Mouse (Mus musculus): ENCODE data around the gene Ankrd39. TPM values are rescaled to one million over a fixed set of nuclear protein-coding genes. Genes with fewer than 3 reads are reported as not detected.
A peak's percentile ranks its signal among the peaks of the same experiment; 100 is the strongest.

Ankrd39 gene
- polyA plus RNA-seq (2015; fragmentation: Nextera tagmentation; extraction: Ambion mirVana): 23.3 and 26.2 TPM in 2 replicates

- no peaks in the 10 kb centered on the region for H3K9me3 ChIP-seq (ENCODE audit: control insufficient read depth, low read length)
- no peaks in the 10 kb centered on the region for H3K27me3 ChIP-seq (ENCODE audit: control insufficient read depth, insufficient read depth, low read depth, low read length)
- H3K4me3 ChIP-seq (ENCODE audit: low read length): peak within 1 kb of the TSS; percentile 83
- H3K9ac ChIP-seq (ENCODE audit: low read length): peak within 1 kb of the TSS; percentile 85
- under 1% methylated on average over 43 of the region's 43 CpGs for WGBS
- peaks cover 29% of the 10 kb centered on the region for H3K36me3 ChIP-seq (ENCODE audit: control insufficient read depth, insufficient read depth, low read length)
- peak; percentile 97 for ATAC-seq (ENCODE audit: low read depth)
- H3K4me1 ChIP-seq (replicated peaks; ENCODE audit: control insufficient read depth, insufficient read depth, low read length): peaks cover 28% of the 10 kb centered on the region
- H3K27ac ChIP-seq (ENCODE audit: low read length): peak within 1 kb of the TSS; percentile 75
- H3K4me2 ChIP-seq (ENCODE audit: low read depth, low read length): peak within 1 kb of the TSS; percentile 67
Measured at GRCm38 (mm10) chr1:36546888-36547471, at the start of gene Ankrd39. Gene Ankrd39, minus strand, starts transcription at chr1:36547445.

- Histone ChIP-seq H3K9me3 (ENCODE audit: control insufficient read depth, low read length) (no peaks in the 10 kb centered on the region), H3K4me2 (ENCODE audit: low read depth, low read length) (peak overlapping the region; percentile 6; the same call in 1 of the 2 replicates), H3K36me3 (ENCODE audit: control insufficient read depth, insufficient read depth, low read length) (no peaks in the 10 kb centered on the region), H3K4me3 (ENCODE audit: low read length) (no peak overlapping the region), H3K27ac (ENCODE audit: low read length) (peak overlapping the region; percentile 79), H3K4me1 (replicated peaks; ENCODE audit: control insufficient read depth, insufficient read depth, low read length) (peaks cover 29% of the 10 kb centered on the region), H3K9ac (ENCODE audit: low read length) (0 out of 2 replicates have a peak overlapping the region, but pooled peaks have one; percentile 2), H3K27me3 (ENCODE audit: control insufficient read depth, insufficient read depth, low read depth, low read length) (no peaks in the 10 kb centered on the region)
- ATAC-seq (ENCODE audit: low read depth): peak; percentile 88
- WGBS: 32% methylated on average over 4 of the region's 4 CpGs
Measured at GRCm38 (mm10) chr1:36596114-36596513, 48.9 kb upstream of the Ankrd39 start.

DNA sequence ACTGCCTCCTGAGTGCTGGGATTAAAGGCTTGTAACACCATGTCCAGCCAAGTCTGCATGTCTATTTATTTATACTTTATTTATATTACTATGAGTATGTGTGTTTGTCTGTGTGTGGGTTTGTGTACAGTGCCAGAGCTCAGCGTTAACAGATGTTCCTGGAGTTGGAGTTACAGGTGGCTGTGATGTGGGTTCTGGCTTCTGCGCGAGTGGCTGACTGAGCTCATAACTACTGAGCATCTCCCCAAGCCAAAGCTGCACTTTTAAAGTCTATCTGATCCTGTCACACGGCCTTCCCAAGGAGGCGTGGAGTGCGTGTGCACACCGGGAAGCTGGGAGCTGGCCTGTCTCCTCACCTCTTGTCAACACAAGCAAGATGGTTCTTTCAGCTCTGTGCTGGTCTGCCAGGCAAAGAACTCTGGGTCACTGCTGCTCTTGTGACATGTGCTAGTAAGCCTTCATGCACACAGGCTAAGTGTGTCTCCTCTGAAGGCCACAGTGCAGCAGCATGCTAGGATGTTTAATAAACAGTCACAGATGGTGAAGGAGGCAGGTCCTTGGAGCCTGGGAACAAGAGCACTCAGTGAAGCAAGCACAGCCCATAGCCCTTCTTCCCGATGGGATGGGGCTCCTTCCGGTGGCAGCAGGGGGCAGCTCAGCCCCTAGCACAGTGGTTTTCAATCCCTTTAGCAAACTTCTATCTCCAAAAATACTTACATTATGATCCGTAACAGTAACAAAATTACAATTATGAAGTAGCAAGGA lies 48.1 kb upstream of the Ankrd39 start:
- Histone ChIP-seq H3K4me3 (ENCODE audit: low read length) (no peak overlapping the region), H3K9ac (ENCODE audit: low read length) (no peak overlapping the region), H3K36me3 (ENCODE audit: control insufficient read depth, insufficient read depth, low read length) (no peaks in the 10 kb centered on the region), H3K27me3 (ENCODE audit: control insufficient read depth, insufficient read depth, low read depth, low read length) (no peaks in the 10 kb centered on the region), H3K4me2 (ENCODE audit: low read depth, low read length) (no peak overlapping the region), H3K4me1 (replicated peaks; ENCODE audit: control insufficient read depth, insufficient read depth, low read length) (peaks cover 31% of the 10 kb centered on the region), H3K27ac (ENCODE audit: low read length) (peak overlapping the region; percentile 79), H3K9me3 (ENCODE audit: control insufficient read depth, low read length) (no peaks in the 10 kb centered on the region)
- peak; percentile 70 for ATAC-seq (ENCODE audit: low read depth)
- 42% methylated on average over 10 of the region's 10 CpGs for WGBS

- Histone ChIP-seq H3K36me3 (ENCODE audit: control insufficient read depth, insufficient read depth, low read length) (no peaks in the 10 kb centered on the region), H3K9ac (ENCODE audit: low read length) (no peak overlapping the region), H3K27me3 (ENCODE audit: control insufficient read depth, insufficient read depth, low read depth, low read length) (no peaks in the 10 kb centered on the region), H3K4me2 (ENCODE audit: low read depth, low read length) (no peak overlapping the region), H3K27ac (ENCODE audit: low read length) (peak overlapping the region; percentile 55; the same call in 1 of the 2 replicates), H3K4me3 (ENCODE audit: low read length) (no peak overlapping the region), H3K9me3 (ENCODE audit: control insufficient read depth, low read length) (no peaks in the 10 kb centered on the region), H3K4me1 (replicated peaks; ENCODE audit: control insufficient read depth, insufficient read depth, low read length) (peaks cover 53% of the 10 kb centered on the region)
- ATAC-seq (ENCODE audit: low read depth): no peak
- WGBS: 43% methylated on average over 1 of the region's 1 CpGs
Measured at GRCm38 (mm10) chr1:36593099-36593498, 45.9 kb upstream of the Ankrd39 start.

DNA sequence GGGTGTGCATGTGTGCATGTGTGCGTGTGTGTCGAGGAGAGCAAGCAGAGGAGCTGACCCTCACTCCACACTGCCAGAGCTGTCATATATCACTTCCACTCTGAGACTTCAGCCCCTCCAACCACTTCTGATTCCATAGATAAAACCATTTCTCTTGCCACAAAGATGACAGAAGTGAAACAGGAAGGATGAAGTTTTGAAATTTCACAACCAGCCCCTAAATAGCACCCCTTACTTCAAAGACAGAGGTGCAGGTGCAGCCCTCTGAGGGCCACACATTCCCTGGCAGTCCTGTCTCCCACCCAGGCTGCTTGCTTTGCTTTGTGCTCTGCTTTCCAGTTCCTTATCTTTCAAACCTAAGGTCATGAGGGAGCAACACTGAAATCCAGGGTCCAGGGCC lies 44.2 kb upstream of the Ankrd39 start:
- no peaks in the 10 kb centered on the region for H3K27me3 ChIP-seq (ENCODE audit: control insufficient read depth, insufficient read depth, low read depth, low read length)

DNA sequence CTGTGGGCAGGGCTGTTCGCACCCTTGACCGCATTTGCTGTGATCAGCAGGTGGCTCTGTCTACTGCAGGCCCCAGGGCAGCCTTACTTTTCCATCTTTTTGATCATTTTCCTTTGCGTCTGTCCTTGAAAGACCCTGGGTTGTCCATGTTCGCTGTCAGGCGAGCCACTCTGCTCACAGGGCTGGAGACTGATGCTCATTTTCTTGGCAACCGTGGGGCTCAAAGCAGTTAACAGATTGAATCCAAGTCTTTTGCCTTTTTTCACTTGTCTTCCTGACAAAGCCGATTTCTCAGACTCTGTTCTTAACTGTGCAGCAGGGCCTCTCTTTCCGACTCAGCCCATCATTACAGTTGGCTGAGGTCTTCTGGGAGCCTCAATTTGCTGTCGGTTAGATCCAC lies 43.4 kb upstream of the Ankrd39 start:
- Histone ChIP-seq H3K4me2 (ENCODE audit: low read depth, low read length) (no peak overlapping the region), H3K9me3 (ENCODE audit: control insufficient read depth, low read length) (no peaks in the 10 kb centered on the region), H3K27me3 (ENCODE audit: control insufficient read depth, insufficient read depth, low read depth, low read length) (no peaks in the 10 kb centered on the region), H3K36me3 (ENCODE audit: control insufficient read depth, insufficient read depth, low read length) (no peaks in the 10 kb centered on the region), H3K27ac (ENCODE audit: low read length) (no peak overlapping the region), H3K4me1 (replicated peaks; ENCODE audit: control insufficient read depth, insufficient read depth, low read length) (peaks cover 52% of the 10 kb centered on the region), H3K4me3 (ENCODE audit: low read length) (no peak overlapping the region), H3K9ac (ENCODE audit: low read length) (peak overlapping the region; percentile 24; the same call in 1 of the 2 replicates)
- no peak for ATAC-seq (ENCODE audit: low read depth)
- 60% methylated on average over 9 of the region's 9 CpGs for WGBS

More for the DNA sequence above, 44.2 kb upstream of the Ankrd39 start:
- Histone ChIP-seq H3K27ac (ENCODE audit: low read length) (no peak overlapping the region), H3K4me2 (ENCODE audit: low read depth, low read length) (no peak overlapping the region), H3K36me3 (ENCODE audit: control insufficient read depth, insufficient read depth, low read length) (no peaks in the 10 kb centered on the region), H3K4me1 (replicated peaks; ENCODE audit: control insufficient read depth, insufficient read depth, low read length) (peaks cover 59% of the 10 kb centered on the region), H3K9me3 (ENCODE audit: control insufficient read depth, low read length) (no peaks in the 10 kb centered on the region), H3K9ac (ENCODE audit: low read length) (no peak overlapping the region), H3K4me3 (ENCODE audit: low read length) (no peak overlapping the region)
- 58% methylated on average over 2 of the region's 2 CpGs for whole genome bisulfite sequencing
- no peak for ATAC-seq (ENCODE audit: low read depth)

GRCm38 (mm10) chr1:36589486-36589885 lies 42.2 kb upstream of the Ankrd39 start:
- H3K27me3 ChIP-seq (ENCODE audit: control insufficient read depth, insufficient read depth, low read depth, low read length): no peaks in the 10 kb centered on the region
- H3K27ac ChIP-seq (ENCODE audit: low read length): peak overlapping the region; percentile 77
- 0 out of 2 replicates have a peak overlapping the region, but pooled peaks have one; percentile 37 for H3K9ac ChIP-seq (ENCODE audit: low read length)
- no peak overlapping the region for H3K4me3 ChIP-seq (ENCODE audit: low read length)
- no peaks in the 10 kb centered on the region for H3K9me3 ChIP-seq (ENCODE audit: control insufficient read depth, low read length)
- 28% methylated on average over 6 of the region's 6 CpGs for WGBS
- ATAC-seq (ENCODE audit: low read depth): peak; percentile 69
- no peak overlapping the region for H3K4me2 ChIP-seq (ENCODE audit: low read depth, low read length)
- H3K36me3 ChIP-seq (ENCODE audit: control insufficient read depth, insufficient read depth, low read length): no peaks in the 10 kb centered on the region
- peaks cover 42% of the 10 kb centered on the region for H3K4me1 ChIP-seq (replicated peaks; ENCODE audit: control insufficient read depth, insufficient read depth, low read length)

DNA sequence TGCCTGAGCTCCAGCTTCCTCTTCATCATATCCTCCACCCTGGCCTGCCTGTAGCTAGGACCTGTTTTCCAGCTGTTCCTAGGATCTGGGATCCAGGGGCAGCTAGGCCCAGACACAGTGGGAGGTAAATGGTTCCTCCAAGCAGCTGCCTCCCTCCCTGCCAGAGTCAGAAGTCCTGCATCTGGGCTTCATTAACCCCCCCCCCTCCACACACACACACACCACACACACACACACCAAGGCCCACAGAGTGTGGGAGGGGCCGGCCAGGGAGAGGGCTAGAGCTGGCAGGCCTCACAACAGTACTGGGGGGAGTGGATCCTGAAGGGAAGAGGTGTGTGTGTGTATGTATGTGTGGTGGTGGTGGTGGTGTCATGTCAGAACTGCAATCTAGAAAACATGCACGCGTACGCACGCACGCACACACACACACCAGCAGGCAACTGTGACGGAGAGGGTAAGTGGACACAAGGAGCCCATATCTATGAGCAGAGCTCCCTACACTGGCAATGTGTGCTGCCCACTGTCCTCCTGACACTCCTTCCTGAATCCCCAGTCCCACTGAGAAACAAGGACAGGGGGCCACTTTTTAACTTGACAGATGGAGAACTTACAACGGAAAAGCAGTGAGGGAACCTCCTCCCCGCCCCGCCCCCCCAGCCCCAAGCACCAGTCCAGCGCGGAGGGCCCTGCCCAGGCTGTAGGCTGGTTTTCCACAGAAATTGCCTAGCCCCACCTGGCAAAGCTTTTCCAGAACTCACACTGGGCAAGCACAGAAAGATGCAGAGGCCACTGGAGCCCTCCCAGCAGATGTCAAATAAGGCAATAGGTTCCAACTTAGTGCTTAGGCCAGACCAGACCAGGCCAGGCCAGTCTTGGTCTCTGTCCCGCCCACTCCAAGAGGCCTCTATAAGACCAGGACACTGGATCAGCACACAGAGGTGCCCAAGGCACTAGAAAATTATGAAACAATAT lies 41.5 kb upstream of the Ankrd39 start:
- H3K36me3 ChIP-seq (ENCODE audit: control insufficient read depth, insufficient read depth, low read length): no peaks in the 10 kb centered on the region
- no peak overlapping the region for H3K4me3 ChIP-seq (ENCODE audit: low read length)
- H3K9me3 ChIP-seq (ENCODE audit: control insufficient read depth, low read length): no peaks in the 10 kb centered on the region
- peak overlapping the region; percentile 37; the same call in 1 of the 2 replicates for H3K9ac ChIP-seq (ENCODE audit: low read length)
- no peak overlapping the region for H3K4me2 ChIP-seq (ENCODE audit: low read depth, low read length)
- H3K27me3 ChIP-seq (ENCODE audit: control insufficient read depth, insufficient read depth, low read depth, low read length): no peaks in the 10 kb centered on the region
- 53% methylated on average over 13 of the region's 13 CpGs for WGBS
- peak overlapping the region; percentile 77 for H3K27ac ChIP-seq (ENCODE audit: low read length)
- H3K4me1 ChIP-seq (replicated peaks; ENCODE audit: control insufficient read depth, insufficient read depth, low read length): peaks cover 47% of the 10 kb centered on the region
- peak; percentile 77 for ATAC-seq (ENCODE audit: low read depth)

Measured in lung, embryonic 16.5 days (tissue).